In the genomic region with DNA sequence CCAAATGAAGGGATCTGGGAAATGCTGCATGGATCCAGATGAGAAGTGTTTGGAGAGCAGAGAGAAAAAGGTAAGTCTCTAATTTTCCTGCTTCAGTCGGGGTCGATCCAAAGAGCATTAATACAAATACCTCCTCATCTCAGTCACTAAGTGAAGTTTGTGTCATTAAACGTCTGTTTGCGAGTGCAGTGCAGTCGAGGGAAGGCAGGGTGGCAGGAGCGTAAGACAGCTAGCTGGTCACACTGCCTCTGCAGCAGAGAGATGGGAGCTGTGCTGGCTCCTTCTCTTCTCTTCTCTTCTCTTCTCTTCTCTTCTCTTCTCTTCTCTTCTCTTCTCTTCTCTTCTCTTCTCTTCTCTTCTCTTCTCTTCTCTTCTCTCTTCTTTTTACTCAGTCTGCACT, we compare ENCODE assay signal across 42 mouse cellular contexts. TPM values are rescaled to one million over a fixed set of nuclear protein-coding genes. Genes with fewer than 3 reads are reported as not detected.
"Had no signal": no experiment of that assay in that cellular context is flagged by ENCODE, and none has a peak within 500 bp of the region (broad histone marks: within the 10 kb centered on the region; RNA-seq: fewer than 3 reads in every experiment).

No protein-coding gene starts in this region.

- H3K27ac ChIP-seq: limb, embryonic 10.5 days; limb, embryonic 12.5 days; limb, embryonic 13.5 days; limb, embryonic 15.5 days; liver, embryonic 12.5 days; liver, embryonic 13.5 days; liver, embryonic 14.5 days; liver, embryonic 15.5 days; lung, embryonic 15.5 days; macrophage; midbrain, embryonic 10.5 days; midbrain, embryonic 12.5 days; midbrain, embryonic 13.5 days; midbrain, embryonic 15.5 days; neural tube, embryonic 12.5 days had no signal

- H3K36me3 ChIP-seq: limb, embryonic 10.5 days; limb, embryonic 12.5 days; limb, embryonic 13.5 days; limb, embryonic 15.5 days; liver, embryonic 12.5 days; liver, embryonic 13.5 days; liver, embryonic 15.5 days; lung, embryonic 15.5 days; midbrain, embryonic 10.5 days; midbrain, embryonic 12.5 days; midbrain, embryonic 13.5 days; midbrain, embryonic 15.5 days; neural tube, embryonic 12.5 days had no signal

- H3K9me3 ChIP-seq: limb, embryonic 10.5 days; limb, embryonic 12.5 days; limb, embryonic 13.5 days; limb, embryonic 15.5 days; liver, embryonic 12.5 days; liver, embryonic 13.5 days; liver, embryonic 15.5 days; lung, embryonic 15.5 days; megakaryocyte, embryonic 14.5 days; midbrain, embryonic 10.5 days; midbrain, embryonic 12.5 days; midbrain, embryonic 13.5 days; midbrain, embryonic 15.5 days; neural tube, embryonic 12.5 days had no signal

- H3K9ac ChIP-seq: limb, embryonic 12.5 days; limb, embryonic 13.5 days; limb, embryonic 15.5 days; liver, embryonic 12.5 days; liver, embryonic 13.5 days; liver, embryonic 14.5 days; liver, embryonic 15.5 days; liver, postnatal 0 days; lung, embryonic 14.5 days; lung, embryonic 15.5 days; midbrain, embryonic 12.5 days; midbrain, embryonic 13.5 days; midbrain, embryonic 15.5 days; neural tube, embryonic 12.5 days had no signal

- H3K4me3 ChIP-seq: limb, embryonic 10.5 days; limb, embryonic 12.5 days; limb, embryonic 13.5 days; limb, embryonic 15.5 days; liver, embryonic 12.5 days; liver, embryonic 13.5 days; liver, embryonic 15.5 days; lung, embryonic 15.5 days; megakaryocyte, embryonic 14.5 days; midbrain, embryonic 10.5 days; midbrain, embryonic 12.5 days; midbrain, embryonic 13.5 days; midbrain, embryonic 15.5 days; myocyte; neural tube, embryonic 12.5 days had no signal

- H3K4me1 ChIP-seq: limb, embryonic 13.5 days; limb, embryonic 15.5 days; liver, embryonic 13.5 days; liver, embryonic 15.5 days; lung, embryonic 15.5 days; megakaryocyte, embryonic 14.5 days; midbrain, embryonic 12.5 days; midbrain, embryonic 13.5 days; midbrain, embryonic 15.5 days; neural tube, embryonic 12.5 days had no signal

- DNase-seq: left cerebral cortex, postnatal 4 days; liver; liver, embryonic 13.5 days; liver, postnatal 0 days; lung, adult 18-20 months; lung, adult 2 months; lung, embryonic 14.5 days; lung, postnatal 10 days; lung, postnatal 14 days; lung, postnatal 36 days; lung, postnatal 4 days; midbrain, embryonic 14.5 days had no signal

- H3K27me3 ChIP-seq: limb, embryonic 12.5 days; limb, embryonic 13.5 days; limb, embryonic 15.5 days; liver, embryonic 12.5 days; liver, embryonic 13.5 days; liver, embryonic 15.5 days; lung, embryonic 15.5 days; midbrain, embryonic 12.5 days; midbrain, embryonic 13.5 days; midbrain, embryonic 15.5 days; neural tube, embryonic 12.5 days had no signal

RNA-seq across cellular contexts. Expression of gene Aox4, which starts 17.9 kb away (rescaled TPM):
- total RNA-seq: liver, adult 2 months; megakaryocyte progenitor cell, adult 5-6 weeks; megakaryocyte, adult 5-6 weeks; megakaryocyte-erythroid progenitor cell, adult 5-6 weeks; monocyte, adult 5-6 weeks had no signal
- polyA plus RNA-seq: liver, adult 2 months; liver, postnatal 0 days; macrophage; midbrain, embryonic 11.5 days; midbrain, embryonic 12.5 days; myocyte had no signal

RNA-seq across cellular contexts. Expression of gene Aox2, which starts 50.0 kb away (rescaled TPM):
- total RNA-seq: left cerebral cortex, postnatal 25 days; left cerebral cortex, postnatal 36 days; left cerebral cortex, postnatal 4 days; megakaryocyte progenitor cell, adult 5-6 weeks; megakaryocyte-erythroid progenitor cell, adult 5-6 weeks; monocyte, adult 5-6 weeks had no signal
- polyA plus RNA-seq: limb, embryonic 10.5 days; limb, embryonic 11.5 days; liver, adult 2 months; liver, embryonic 11.5 days; liver, embryonic 12.5 days; liver, embryonic 13.5 days; liver, embryonic 15.5 days; liver, embryonic 16.5 days; lung, adult 2 months; lung, embryonic 14.5 days; lung, embryonic 16.5 days; midbrain, embryonic 10.5 days; midbrain, embryonic 11.5 days; midbrain, embryonic 12.5 days; midbrain, embryonic 15.5 days; midbrain, postnatal 0 days; myocyte; neural tube, embryonic 11.5 days; neural tube, embryonic 12.5 days had no signal
